Mouse (Mus musculus): ENCODE data around the gene Zmym6. TPM values are rescaled to one million over a fixed set of nuclear protein-coding genes. Genes with fewer than 3 reads are reported as not detected.

The Zmym6 gene
- polyA plus RNA-seq, 2 experiments: 18.7 to 34.4 TPM

GRCm38 (mm10) chr4:127138486-127138885 lies 61.3 kb downstream of the Zmym6 start:
- H3K36me3 ChIP-seq (ENCODE audit: control insufficient read depth, insufficient read depth, low read length): no peaks in the 10 kb centered on the region
- no peak overlapping the region for H3K4me2 ChIP-seq (replicated peaks; ENCODE audit: low read depth, low read length, severe bottlenecking)
- no peak for TF ChIP-seq POLR2A (IDR thresholded peaks at IDR 0.05; ENCODE audit: borderline replicate concordance, extremely low read depth, insufficient read depth, insufficient read length)
- H3K27me3 ChIP-seq (ENCODE audit: control insufficient read depth, insufficient read depth, low read length): no peaks in the 10 kb centered on the region
- H3K4me1 ChIP-seq (ENCODE audit: control insufficient read depth, insufficient read depth, low read length): no peaks in the 10 kb centered on the region
- no peaks in the 10 kb centered on the region for H3K9me3 ChIP-seq (ENCODE audit: control insufficient read depth, low read length)
- WGBS: 46% methylated on average over 6 of the region's 6 CpGs
- no peak for DNase-seq (ENCODE audit: low spot score)
- no peak for ATAC-seq (ENCODE audit: low FRiP score, low read depth)
- no peak overlapping the region for H3K9ac ChIP-seq (ENCODE audit: low read depth, low read length, severe bottlenecking)
- H3K27ac ChIP-seq (replicated peaks; ENCODE audit: low read depth, low read length): no peak overlapping the region
- H3K4me3 ChIP-seq (replicated peaks; ENCODE audit: low read length): no peak overlapping the region

DNA sequence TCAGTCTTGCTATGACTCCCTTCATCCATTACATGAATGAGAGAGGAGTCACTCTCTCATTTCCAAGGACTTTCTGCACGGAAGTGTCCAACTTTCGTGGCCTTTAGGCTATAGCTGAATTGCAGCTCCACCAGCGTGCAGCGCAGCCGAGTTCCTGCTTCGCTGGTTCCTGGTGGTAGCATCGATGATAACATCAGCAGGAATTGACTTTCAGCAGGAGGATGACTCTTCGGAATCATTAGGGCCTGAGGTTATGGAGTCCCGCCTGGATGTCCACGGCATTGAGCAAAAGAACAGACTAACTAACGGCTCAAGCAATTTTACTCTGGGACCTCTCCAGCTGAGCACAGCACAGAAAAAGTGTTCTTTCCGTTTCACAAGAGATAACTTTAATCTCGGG lies 72.8 kb downstream of the Zmym6 start:
- no peaks in the 10 kb centered on the region for H3K9me3 ChIP-seq (ENCODE audit: control insufficient read depth, low read length)
- H3K4me2 ChIP-seq (replicated peaks; ENCODE audit: low read depth, low read length, severe bottlenecking): no peak overlapping the region
- no peaks in the 10 kb centered on the region for H3K36me3 ChIP-seq (ENCODE audit: control insufficient read depth, insufficient read depth, low read length)
- no peak for TF ChIP-seq POLR2A (IDR thresholded peaks at IDR 0.05; ENCODE audit: borderline replicate concordance, extremely low read depth, insufficient read depth, insufficient read length)
- ATAC-seq (ENCODE audit: low FRiP score, low read depth) (no peak), DNase-seq (ENCODE audit: low spot score) (no peak)
- H3K27me3 ChIP-seq (ENCODE audit: control insufficient read depth, insufficient read depth, low read length): no peaks in the 10 kb centered on the region
- H3K9ac ChIP-seq (ENCODE audit: low read depth, low read length, severe bottlenecking): no peak overlapping the region
- WGBS: 83% methylated on average over 13 of the region's 13 CpGs
- no peaks in the 10 kb centered on the region for H3K4me1 ChIP-seq (ENCODE audit: control insufficient read depth, insufficient read depth, low read length)
- no peak overlapping the region for H3K4me3 ChIP-seq (replicated peaks; ENCODE audit: low read length)
- H3K27ac ChIP-seq (replicated peaks; ENCODE audit: low read depth, low read length): no peak overlapping the region

DNA sequence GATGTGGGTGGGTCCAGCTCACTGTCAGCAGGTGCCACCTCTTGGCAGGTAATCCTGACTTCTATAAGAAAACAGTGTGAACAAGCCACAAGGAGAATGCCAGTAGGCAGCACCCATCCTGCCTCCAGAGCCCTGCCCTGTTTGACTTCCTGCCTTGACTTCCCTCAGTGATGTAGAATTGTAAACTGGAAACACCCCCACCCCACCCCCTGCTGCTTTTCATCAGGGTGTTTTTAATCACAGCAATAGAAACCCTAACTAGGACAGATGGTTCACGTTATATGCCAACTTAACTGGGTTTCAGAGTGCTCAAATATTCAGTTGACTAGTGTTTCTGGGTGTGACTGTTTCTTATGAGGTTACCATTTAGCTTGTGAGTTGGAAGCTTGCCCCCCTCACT lies 76.2 kb downstream of the Zmym6 start:
- DNase-seq (ENCODE audit: low spot score) (no peak), ATAC-seq (ENCODE audit: low FRiP score, low read depth) (no peak)
- WGBS: 33% methylated on average over 1 of the region's 1 CpGs
- Histone ChIP-seq H3K9me3 (ENCODE audit: control insufficient read depth, low read length) (no peaks in the 10 kb centered on the region), H3K36me3 (ENCODE audit: control insufficient read depth, insufficient read depth, low read length) (no peaks in the 10 kb centered on the region), H3K27ac (replicated peaks; ENCODE audit: low read depth, low read length) (no peak overlapping the region), H3K4me2 (replicated peaks; ENCODE audit: low read depth, low read length, severe bottlenecking) (no peak overlapping the region), H3K4me1 (ENCODE audit: control insufficient read depth, insufficient read depth, low read length) (no peaks in the 10 kb centered on the region), H3K27me3 (ENCODE audit: control insufficient read depth, insufficient read depth, low read length) (no peaks in the 10 kb centered on the region), H3K4me3 (replicated peaks; ENCODE audit: low read length) (no peak overlapping the region), H3K9ac (ENCODE audit: low read depth, low read length, severe bottlenecking) (no peak overlapping the region)
- TF ChIP-seq POLR2A (IDR thresholded peaks at IDR 0.05; ENCODE audit: borderline replicate concordance, extremely low read depth, insufficient read depth, insufficient read length): no peak

- H3K27ac ChIP-seq (replicated peaks; ENCODE audit: low read depth, low read length): no peak overlapping the region
- H3K4me1 ChIP-seq (ENCODE audit: control insufficient read depth, insufficient read depth, low read length): no peaks in the 10 kb centered on the region
- H3K36me3 ChIP-seq (ENCODE audit: control insufficient read depth, insufficient read depth, low read length): no peaks in the 10 kb centered on the region
- WGBS: 62% methylated on average over 5 of the region's 5 CpGs
- H3K9me3 ChIP-seq (ENCODE audit: control insufficient read depth, low read length): no peaks in the 10 kb centered on the region
- no peak overlapping the region for H3K4me2 ChIP-seq (replicated peaks; ENCODE audit: low read depth, low read length, severe bottlenecking)
- DNase-seq (ENCODE audit: low spot score) (no peak), ATAC-seq (ENCODE audit: low FRiP score, low read depth) (no peak)
- no peak overlapping the region for H3K9ac ChIP-seq (ENCODE audit: low read depth, low read length, severe bottlenecking)
- TF ChIP-seq POLR2A (IDR thresholded peaks at IDR 0.05; ENCODE audit: borderline replicate concordance, extremely low read depth, insufficient read depth, insufficient read length): no peak
- H3K27me3 ChIP-seq (ENCODE audit: control insufficient read depth, insufficient read depth, low read length): no peaks in the 10 kb centered on the region; the same call in 1 of the 2 replicates
- H3K4me3 ChIP-seq (replicated peaks; ENCODE audit: low read length): no peak overlapping the region
These were observed 78.6 kb downstream of the Zmym6 start for GRCm38 (mm10) chr4:127155757-127156156.

DNA sequence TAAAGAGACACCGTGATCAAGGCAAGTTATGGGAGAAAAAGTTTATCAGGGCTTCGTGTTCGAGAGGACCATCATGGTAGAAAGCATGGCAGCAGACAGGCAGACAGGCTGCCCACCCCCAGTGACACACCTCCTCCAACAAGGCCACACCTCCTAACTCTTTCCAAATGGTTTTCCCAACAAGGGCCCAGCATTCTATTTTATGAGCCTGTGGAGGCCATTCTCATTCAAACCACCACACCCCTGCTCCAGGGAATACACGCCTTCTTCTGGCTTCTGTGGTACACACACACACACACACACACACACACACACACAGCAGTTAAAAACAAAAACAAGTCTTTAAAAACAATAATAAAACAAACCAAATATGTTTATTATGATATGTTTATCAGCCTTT lies 80.6 kb downstream of the Zmym6 start:
- Histone ChIP-seq H3K4me1 (ENCODE audit: control insufficient read depth, insufficient read depth, low read length) (no peaks in the 10 kb centered on the region), H3K36me3 (ENCODE audit: control insufficient read depth, insufficient read depth, low read length) (no peaks in the 10 kb centered on the region), H3K9ac (ENCODE audit: low read depth, low read length, severe bottlenecking) (no peak overlapping the region), H3K27me3 (ENCODE audit: control insufficient read depth, insufficient read depth, low read length) (no peaks in the 10 kb centered on the region; the same call in 1 of the 2 replicates), H3K4me2 (replicated peaks; ENCODE audit: low read depth, low read length, severe bottlenecking) (no peak overlapping the region), H3K4me3 (replicated peaks; ENCODE audit: low read length) (no peak overlapping the region), H3K9me3 (ENCODE audit: control insufficient read depth, low read length) (no peaks in the 10 kb centered on the region), H3K27ac (replicated peaks; ENCODE audit: low read depth, low read length) (no peak overlapping the region)
- DNase-seq (ENCODE audit: low spot score): no peak
- ATAC-seq (ENCODE audit: low FRiP score, low read depth): no peak
- whole genome bisulfite sequencing: 71% methylated on average over 4 of the region's 4 CpGs
- no peak for TF ChIP-seq POLR2A (IDR thresholded peaks at IDR 0.05; ENCODE audit: borderline replicate concordance, extremely low read depth, insufficient read depth, insufficient read length)

DNA sequence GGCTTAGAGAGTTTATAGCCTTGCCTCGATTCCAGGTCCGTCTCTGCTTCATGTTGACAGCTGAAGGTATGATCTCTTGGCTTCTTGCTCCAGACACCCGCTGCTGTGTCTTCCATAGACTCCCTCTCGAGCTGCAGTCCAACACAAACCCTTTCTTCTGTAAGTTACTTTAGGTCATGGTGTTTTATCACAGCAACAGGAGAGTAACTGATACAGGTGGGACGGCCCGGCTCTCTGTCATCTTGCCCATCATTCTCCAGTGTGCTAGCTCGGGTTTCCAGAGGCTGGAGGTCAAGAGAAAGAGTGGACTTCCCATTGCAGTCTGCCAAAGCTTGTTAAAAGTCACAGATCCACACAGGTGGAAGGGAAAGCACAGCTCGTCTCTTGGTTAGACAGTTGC lies 86.7 kb downstream of the Zmym6 start:
- Histone ChIP-seq H3K9ac (ENCODE audit: low read depth, low read length, severe bottlenecking) (no peak overlapping the region), H3K27me3 (ENCODE audit: control insufficient read depth, insufficient read depth, low read length) (peaks cover 19% of the 10 kb centered on the region; the same call in 1 of the 2 replicates), H3K4me3 (replicated peaks; ENCODE audit: low read length) (no peak overlapping the region), H3K9me3 (ENCODE audit: control insufficient read depth, low read length) (no peaks in the 10 kb centered on the region), H3K27ac (replicated peaks; ENCODE audit: low read depth, low read length) (no peak overlapping the region), H3K4me2 (replicated peaks; ENCODE audit: low read depth, low read length, severe bottlenecking) (no peak overlapping the region), H3K36me3 (ENCODE audit: control insufficient read depth, insufficient read depth, low read length) (no peaks in the 10 kb centered on the region), H3K4me1 (ENCODE audit: control insufficient read depth, insufficient read depth, low read length) (no peaks in the 10 kb centered on the region)
- 64% methylated on average over 8 of the region's 8 CpGs for WGBS
- TF ChIP-seq POLR2A (IDR thresholded peaks at IDR 0.05; ENCODE audit: borderline replicate concordance, extremely low read depth, insufficient read depth, insufficient read length): no peak
- ATAC-seq (ENCODE audit: low FRiP score, low read depth) (no peak), DNase-seq (ENCODE audit: low spot score) (no peak)

All from limb, embryonic 14.5 days (tissue).